In the genomic region with DNA sequence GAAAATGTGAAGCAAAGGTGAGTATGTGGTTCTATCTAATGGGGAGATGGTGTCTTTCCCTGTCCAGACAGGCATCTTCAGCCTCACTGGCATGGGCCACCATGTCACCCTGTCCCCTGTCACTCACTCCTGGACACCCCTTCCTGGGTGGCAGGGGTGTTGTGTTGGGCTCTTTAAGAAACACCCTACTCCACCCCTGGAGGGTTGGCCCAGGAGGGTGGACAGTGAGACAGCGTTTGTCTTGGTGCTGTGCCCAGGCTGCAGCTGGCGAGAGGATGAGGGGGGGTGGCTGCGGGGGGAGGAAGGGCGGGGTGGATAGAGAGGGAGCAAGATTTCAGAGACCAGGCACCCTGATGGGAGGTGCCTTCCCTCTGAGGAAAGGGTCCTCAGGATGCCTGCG, we compare ENCODE assay signal across 8 mouse cellular contexts. TPM values are rescaled to one million over a fixed set of nuclear protein-coding genes. Genes with fewer than 3 reads are reported as not detected.
DNase-seq lines count a peak whose midpoint lies in the region; ATAC-seq and TF ChIP-seq lines count a peak whose summit lies in the region.

No protein-coding gene starts in this region.

- no peaks in the 10 kb centered on the region for H3K9me3 ChIP-seq in midbrain, postnatal 0 days (ENCODE audit: low read length)
- H3K9me3 ChIP-seq in midbrain, embryonic 10.5 days (replicated peaks), result no peaks in the 10 kb centered on the region

- no peak for ATAC-seq in midbrain, postnatal 0 days (ENCODE audit: low FRiP score)

- H3K4me3 ChIP-seq in midbrain, postnatal 0 days (ENCODE audit: low read depth, low read length), result no peak overlapping the region
- H3K4me3 ChIP-seq in midbrain, embryonic 10.5 days, result no peak overlapping the region

- no peak overlapping the region for H3K4me2 ChIP-seq in midbrain, postnatal 0 days (ENCODE audit: low read depth, low read length, poor library complexity, severe bottlenecking)

- no peaks in the 10 kb centered on the region for H3K36me3 ChIP-seq in midbrain, postnatal 0 days (ENCODE audit: insufficient read depth, low read length)
- no peaks in the 10 kb centered on the region for H3K36me3 ChIP-seq in midbrain, embryonic 10.5 days

- no peaks in the 10 kb centered on the region; the same call in 1 of the 2 replicates for H3K4me1 ChIP-seq in midbrain, postnatal 0 days (ENCODE audit: insufficient read depth, low read length)
- H3K4me1 ChIP-seq in midbrain, embryonic 10.5 days, result peaks cover 72% of the 10 kb centered on the region

- TF ChIP-seq CTCF in midbrain, postnatal 0 days (IDR thresholded peaks at IDR 0.05), result no peak

- H3K27ac ChIP-seq in midbrain, postnatal 0 days (ENCODE audit: low read depth, low read length), result no peak overlapping the region
- no peak overlapping the region for H3K27ac ChIP-seq in midbrain, embryonic 10.5 days (replicated peaks)

- peaks cover 5% of the 10 kb centered on the region; the same call in 1 of the 2 replicates for H3K27me3 ChIP-seq in midbrain, postnatal 0 days (ENCODE audit: insufficient read depth, low read length)
- H3K27me3 ChIP-seq in midbrain, embryonic 10.5 days (ENCODE audit: low read depth, poor library complexity, severe bottlenecking), result peaks cover 78% of the 10 kb centered on the region

- DNase-seq in ovary, postnatal 36 days (ENCODE audit: low spot score), result peak; percentile 71
- no peak for DNase-seq in ovary, adult 18-20 months (ENCODE audit: low spot score)
- DNase-seq in gastrocnemius, postnatal 25 days, result peak; percentile 88
- DNase-seq in kidney, adult 18-20 months, result peak; percentile 84
- peak; percentile 92 for DNase-seq in lung, postnatal 36 days
- DNase-seq in midbrain, postnatal 0 days (ENCODE audit: low spot score), result no peak
- no peak for DNase-seq in midbrain, embryonic 10.5 days (ENCODE audit: low spot score)
- no peak for DNase-seq in thymus, postnatal 36 days

- 57% methylated on average over 5 of the region's 5 CpGs for WGBS in midbrain, postnatal 0 days
- 65% methylated on average over 5 of the region's 5 CpGs for WGBS in midbrain, embryonic 10.5 days

- H3K9ac ChIP-seq in midbrain, postnatal 0 days (replicated peaks; ENCODE audit: low read length, poor library complexity, severe bottlenecking), result no peak overlapping the region

RNA-seq across cellular contexts. Expression of gene Tns2, which starts 5.1 kb away (rescaled TPM):
- total RNA-seq in gastrocnemius, postnatal 25 days (2021), result 10 to 100 TPM; 22.3 to 32.0 TPM
- 18.1 and 20.4 TPM in 2 replicates for total RNA-seq in midbrain, postnatal 0 days (2014; rRNA removed)
- 5.1 and 6.3 TPM in 2 replicates for polyA plus RNA-seq in midbrain, postnatal 0 days (2015; fragmentation: Nextera tagmentation; extraction: Ambion mirVana)
- polyA plus RNA-seq in midbrain, embryonic 10.5 days (2016; fragmentation: Nextera tagmentation; extraction: Ambion mirVana), result 8.9 and 9.4 TPM in 2 replicates

RNA-seq across cellular contexts. Expression of gene Spryd3, which starts 30.7 kb away (rescaled TPM):
- 1 to 10 TPM; 7.1 to 7.9 TPM for total RNA-seq in gastrocnemius, postnatal 25 days (2021)
- 120 and 134 TPM in 2 replicates for total RNA-seq in midbrain, postnatal 0 days (2014; rRNA removed)
- polyA plus RNA-seq in midbrain, postnatal 0 days (2015; fragmentation: Nextera tagmentation; extraction: Ambion mirVana), result 118 and 120 TPM in 2 replicates
- polyA plus RNA-seq in midbrain, embryonic 10.5 days (2016; fragmentation: Nextera tagmentation; extraction: Ambion mirVana), result 13.7 and 15.5 TPM in 2 replicates

RNA-seq across cellular contexts. Expression of gene Eif4b, which starts 31.8 kb away (rescaled TPM):
- total RNA-seq in gastrocnemius, postnatal 25 days (2021), result 100 to 1,000 TPM; 141 to 145 TPM
- total RNA-seq in midbrain, postnatal 0 days (2014; rRNA removed), result 161 and 169 TPM in 2 replicates
- 65.8 and 68.2 TPM in 2 replicates for polyA plus RNA-seq in midbrain, postnatal 0 days (2015; fragmentation: Nextera tagmentation; extraction: Ambion mirVana)
- 113 and 125 TPM in 2 replicates for polyA plus RNA-seq in midbrain, embryonic 10.5 days (2016; fragmentation: Nextera tagmentation; extraction: Ambion mirVana)

RNA-seq across cellular contexts. Expression of gene Igfbp6, which starts 38.8 kb away (rescaled TPM):
- 10 to 100 TPM; 46.4 to 68.2 TPM for total RNA-seq in gastrocnemius, postnatal 25 days (2021)
- total RNA-seq in midbrain, postnatal 0 days (2014; rRNA removed), result 11.9 and 13.6 TPM in 2 replicates
- polyA plus RNA-seq in midbrain, postnatal 0 days (2015; fragmentation: Nextera tagmentation; extraction: Ambion mirVana), result 9.9 and 12.7 TPM in 2 replicates
- 0.32 and 0.38 TPM in 2 replicates for polyA plus RNA-seq in midbrain, embryonic 10.5 days (2016; fragmentation: Nextera tagmentation; extraction: Ambion mirVana)

RNA-seq across cellular contexts. Expression of gene Soat2, which starts 45.0 kb away (rescaled TPM):
- under 1 TPM in 1 of 2 experiments, not detected in 1; 0.16 TPM for total RNA-seq in gastrocnemius, postnatal 25 days (2021)
- 0.61 TPM in 1 of 2 replicates, not detected in the other for total RNA-seq in midbrain, postnatal 0 days (2014; rRNA removed)
- polyA plus RNA-seq in midbrain, postnatal 0 days (2015; fragmentation: Nextera tagmentation; extraction: Ambion mirVana), result 0.06 and 0.12 TPM in 2 replicates
- 0.14 and 0.20 TPM in 2 replicates for polyA plus RNA-seq in midbrain, embryonic 10.5 days (2016; fragmentation: Nextera tagmentation; extraction: Ambion mirVana)

Comparison
In these comparisons a context has a peak if more than half of its experiments do, and no peak if none do; other contexts are left out.
1. DNase-seq: peak in ovary, postnatal 36 days (single experiment), gastrocnemius, postnatal 25 days (single experiment), kidney, adult 18-20 months (single experiment) and lung, postnatal 36 days (single experiment); none in ovary, adult 18-20 months (single experiment), midbrain, postnatal 0 days (single experiment), midbrain, embryonic 10.5 days (single experiment) and thymus, postnatal 36 days (0 of 2).
2. RNA of gene Spryd3, which starts 30.7 kb away (total RNA-seq): 120 to 134 TPM in midbrain, postnatal 0 days; 7.1 to 7.9 TPM in gastrocnemius, postnatal 25 days; every median in the first group is over 10 times any median in the second.